Mouse (Mus musculus) ES-E14 (cell line): ENCODE measurements at regions not wholly inside any gene's neighbourhood (a gene's known extent, or its start where the extent isn't known, plus 50 kb on each side); places are given as distances from the start of the nearest gene placed in this dataset.

ENCODE experiments used
- DNase-seq: peaks from one replicate; pipeline ENCODE4 v3.0.0-alpha.2; 2013; ENCODE audit warnings: low read depth, low spot score
- H3K27ac ChIP-seq: 2 replicates; pipeline ENCODE4 v1.5.1; 2012; ENCODE audit warnings: low read depth, mild to moderate bottlenecking, low read length, moderate library complexity, mixed read lengths; ENCODE audit not compliant: poor library complexity, insufficient read depth, severe bottlenecking
- H3K36me3 ChIP-seq: 2 replicates; pipeline ENCODE4 v1.6.1; 2012; ENCODE audit warnings: mild to moderate bottlenecking, low read length, moderate library complexity, mixed read lengths; ENCODE audit not compliant: control insufficient read depth, poor library complexity, insufficient read depth, severe bottlenecking
- H3K4me1 ChIP-seq, 2 experiments: fragments of 150-350 bp in 1 of 2; sonication (generic) in 1 of 2; 2 replicates each; pipeline ENCODE4 v1.6.1; 2012; ENCODE audit warnings: low read length in 2 of 2, mild to moderate bottlenecking in 1 of 2, mixed read lengths in 1 of 2; ENCODE audit not compliant: control insufficient read depth in 2 of 2, insufficient read depth in 2 of 2, poor library complexity in 1 of 2
- H3K4me3 ChIP-seq, 2 experiments: fragments of 150-350 bp in 1 of 2; sonication (generic) in 1 of 2; 2 replicates each; pipeline ENCODE4 v1.5.1; 2012; ENCODE audit warnings: low read length in 2 of 2, low read depth in 1 of 2, mild to moderate bottlenecking in 1 of 2, mixed read lengths in 1 of 2; ENCODE audit not compliant: insufficient read depth in 1 of 2, poor library complexity in 1 of 2, severe bottlenecking in 1 of 2
- H3K9ac ChIP-seq: 2 replicates; pipeline ENCODE4 v1.6.1; 2012; ENCODE audit warnings: low read depth, mild to moderate bottlenecking, low read length, mixed read lengths; ENCODE audit not compliant: poor library complexity, insufficient read depth, severe bottlenecking
- H3K9me3 ChIP-seq: fragments of 150-350 bp; sonication (generic); 2 replicates; pipeline ENCODE4 v1.6.1; 2012; ENCODE audit warnings: low read depth, mild to moderate bottlenecking, low read length; ENCODE audit not compliant: control insufficient read depth, insufficient read depth
- CHD2 ChIP-seq: IDR thresholded peaks from 2 replicates; pipeline ENCODE4 v1.6.1; 2014; ENCODE audit warnings: mild to moderate bottlenecking, low read depth, low read length, inconsistent platforms
- HCFC1 ChIP-seq: IDR thresholded peaks from 2 replicates; pipeline ENCODE4 v1.6.1; 2012; ENCODE audit warnings: low read length, inconsistent platforms, borderline replicate concordance; ENCODE audit not compliant: insufficient read depth
- MAFK ChIP-seq: IDR thresholded peaks from 2 replicates; pipeline ENCODE4 v1.6.1; 2014; ENCODE audit warnings: mild to moderate bottlenecking, low read depth, low read length, inconsistent platforms; ENCODE audit not compliant: insufficient read depth
- ZC3H11A ChIP-seq: IDR thresholded peaks from 2 replicates; pipeline ENCODE4 v1.6.1; 2012; ENCODE audit warnings: low read depth, mild to moderate bottlenecking, inconsistent platforms, low read length, borderline replicate concordance
- ZNF384 ChIP-seq: IDR thresholded peaks from 2 replicates; pipeline ENCODE4 v1.6.1; 2012; ENCODE audit warnings: low read depth, low read length, inconsistent platforms
- in situ Hi-C, 2 experiments: fragments of 600-800 bp; cut with MboI; formaldehyde crosslinking; loops; one replicate each; pipeline ENCODE4 v1.15.1; 2025; ENCODE audit warnings: low sequenced_read_pairs in 2 of 2, inconsistent platforms in 1 of 2; ENCODE audit not compliant: unreplicated experiment in 2 of 2

DNA sequence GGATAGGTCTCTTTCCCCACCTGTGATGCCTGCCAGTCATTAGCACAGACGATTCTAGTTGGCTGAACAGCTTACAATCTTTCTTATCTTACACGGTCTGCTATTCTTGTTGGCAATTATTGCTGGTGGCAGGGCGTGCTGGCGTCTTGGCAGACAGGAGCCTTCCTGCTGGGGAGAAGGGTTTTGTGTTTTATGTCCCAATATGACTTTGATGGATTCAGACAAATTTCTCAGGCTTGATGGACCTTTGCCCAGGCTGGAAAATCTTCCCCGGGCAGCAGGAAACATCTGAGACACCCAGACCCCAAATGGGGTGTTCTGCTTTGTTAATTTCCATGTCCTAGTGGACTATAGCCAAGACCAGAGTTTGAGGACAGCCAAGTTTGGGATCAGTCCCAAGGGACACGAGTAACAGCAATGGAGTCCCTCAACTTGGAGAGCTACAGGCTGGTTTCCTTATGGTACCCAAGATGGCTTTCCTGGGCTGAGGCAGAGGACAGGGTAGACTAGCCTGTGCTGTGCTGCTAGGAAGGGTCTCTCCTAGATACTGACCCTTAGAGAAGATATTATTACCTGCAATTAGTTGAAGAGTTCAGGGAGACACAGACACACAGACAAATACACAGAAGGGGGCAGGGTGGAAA is 249.8 kb downstream of the En1 start:
- no peak for TF ChIP-seq ZNF384
- no peak for TF ChIP-seq HCFC1
- TF ChIP-seq CHD2: no peak
- no peak for TF ChIP-seq MAFK
- Histone ChIP-seq H3K27ac (no peak overlapping the region), H3K4me1 (no peaks in the 10 kb centered on the region), H3K9ac (no peak overlapping the region), H3K9me3 (no peaks in the 10 kb centered on the region), H3K36me3 (no peaks in the 10 kb centered on the region), H3K4me3 (no peak overlapping the region)
- in situ Hi-C loops: no loop called here
- DNase-seq: no peak

DNA sequence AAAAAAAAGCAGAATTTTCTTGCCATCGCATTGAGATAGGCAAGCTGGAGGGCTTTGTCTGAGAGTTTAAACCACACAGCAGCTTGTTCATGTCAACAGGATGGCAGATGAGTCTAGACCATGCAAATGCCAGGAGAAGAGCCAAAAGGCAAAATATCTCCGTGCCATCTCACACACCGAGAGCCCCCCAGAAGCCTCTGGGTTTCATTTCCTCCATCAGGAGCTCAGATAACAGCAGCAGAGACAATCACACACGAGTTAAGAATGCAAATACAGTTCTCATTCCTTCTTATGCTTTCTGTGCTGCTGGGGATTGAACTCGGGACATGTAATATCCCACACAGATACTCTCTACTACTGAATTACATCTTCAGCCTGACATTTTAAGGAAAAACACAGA is 255.3 kb downstream of the En1 start:
- Histone ChIP-seq H3K4me3 (no peak overlapping the region), H3K36me3 (no peaks in the 10 kb centered on the region), H3K9me3 (no peaks in the 10 kb centered on the region), H3K27ac (no peak overlapping the region), H3K4me1 (no peaks in the 10 kb centered on the region), H3K9ac (no peak overlapping the region)
- no peak for DNase-seq
- TF ChIP-seq MAFK (no peak), ZC3H11A (no peak)
- in situ Hi-C loops: no loop called here

- Histone ChIP-seq H3K27ac (no peak overlapping the region), H3K4me1 (no peaks in the 10 kb centered on the region), H3K9ac (no peak overlapping the region), H3K4me3 (no peak overlapping the region), H3K9me3 (no peaks in the 10 kb centered on the region), H3K36me3 (no peaks in the 10 kb centered on the region)
- in situ Hi-C loops: no loop called here
- no peak for DNase-seq
- TF ChIP-seq ZNF384 (no peak), MAFK (no peak), CHD2 (no peak), ZC3H11A (no peak), HCFC1 (no peak)
These were observed 257.3 kb downstream of the En1 start for GRCm38 (mm10) chr1:120859546-120859945.

DNA sequence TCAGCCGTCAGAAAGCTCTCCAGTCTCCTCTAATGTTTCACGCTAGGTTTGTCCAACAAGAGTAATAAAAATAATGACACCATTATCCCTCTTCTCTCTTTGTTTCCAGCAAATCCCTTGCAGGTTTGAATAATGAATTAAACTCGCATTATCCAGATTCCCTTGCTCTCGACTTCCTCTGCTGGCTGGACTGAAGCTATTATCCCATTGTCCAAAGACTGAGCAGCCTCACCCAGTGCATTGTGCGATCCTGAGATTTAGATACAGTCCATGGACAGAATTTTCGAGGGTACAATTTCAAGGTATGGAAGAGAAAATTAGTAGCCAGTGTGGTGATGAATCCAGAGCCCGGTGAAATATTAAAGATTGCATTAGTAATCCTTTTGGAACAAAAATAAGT is 270.3 kb downstream of the En1 start:
- DNase-seq: no peak
- in situ Hi-C loops: no loop called here

DNA sequence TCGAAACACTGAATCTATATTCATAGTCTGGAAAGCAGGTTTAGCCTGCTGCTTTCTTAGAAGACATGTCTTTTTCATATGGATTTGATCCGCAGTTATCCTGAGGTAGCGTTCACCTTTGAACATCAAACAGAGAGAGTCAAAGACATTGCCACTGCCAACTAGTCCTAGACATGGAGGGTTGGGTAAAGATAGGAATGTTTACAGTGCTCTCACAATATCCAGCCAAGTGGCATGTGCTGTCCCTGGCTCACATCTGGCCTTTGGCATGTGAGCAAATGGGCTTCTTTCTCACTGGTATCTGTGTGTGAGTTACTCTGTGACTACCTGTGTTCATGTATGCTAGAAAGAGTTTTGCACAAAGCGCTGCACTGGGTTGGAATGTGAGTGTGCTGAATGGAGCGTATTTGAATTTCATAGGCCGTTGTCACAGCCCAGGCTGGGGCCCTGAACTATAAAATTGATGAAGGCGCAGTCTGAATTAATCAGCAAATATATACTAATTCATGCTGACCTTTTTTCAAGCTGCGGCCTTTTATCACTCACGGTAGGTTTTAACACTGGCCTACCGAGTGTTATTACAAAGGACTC is 280.8 kb downstream of the En1 start:
- no peak for DNase-seq
- Histone ChIP-seq H3K9me3 (peaks cover 1% of the 10 kb centered on the region; the same call in 1 of the 2 replicates), H3K9ac (no peak overlapping the region), H3K4me1 (no peaks in the 10 kb centered on the region), H3K27ac (no peak overlapping the region), H3K36me3 (no peaks in the 10 kb centered on the region), H3K4me3 (no peak overlapping the region)
- in situ Hi-C loops: no loop called here
- TF ChIP-seq ZNF384: no peak
- no peak for TF ChIP-seq MAFK
- no peak for TF ChIP-seq ZC3H11A
- TF ChIP-seq HCFC1: no peak
- TF ChIP-seq CHD2: no peak

More for the DNA sequence above, 270.3 kb downstream of the En1 start:
- H3K9me3 ChIP-seq: no peaks in the 10 kb centered on the region
- H3K9ac ChIP-seq: no peak overlapping the region
- no peaks in the 10 kb centered on the region for H3K36me3 ChIP-seq
- no peak overlapping the region for H3K4me3 ChIP-seq
- H3K4me1 ChIP-seq: no peaks in the 10 kb centered on the region
- no peak overlapping the region for H3K27ac ChIP-seq
- TF ChIP-seq ZNF384: no peak
- no peak for TF ChIP-seq HCFC1
- TF ChIP-seq CHD2: no peak
- no peak for TF ChIP-seq MAFK
- no peak for TF ChIP-seq ZC3H11A
